Mouse (Mus musculus): Measurements from ENCODE around the gene Sh3rf1.
A peak's percentile ranks its signal among the peaks of the same experiment; 100 is the strongest.

The Sh3rf1 gene

GRCm38 (mm10) chr8:61427916-61428681 is 204.4 kb downstream of the Sh3rf1 start:
- DNase-seq: peak; percentile 53 to 83

GRCm38 (mm10) chr8:61428821-61429482 is 205.3 kb downstream of the Sh3rf1 start:
- no peak for DNase-seq

GRCm38 (mm10) chr8:61435481-61435880 is 211.8 kb downstream of the Sh3rf1 start:
- DNase-seq: no peak

- no peak for DNase-seq
Measured at GRCm38 (mm10) chr8:61436147-61436546, 212.5 kb downstream of the Sh3rf1 start.

GRCm38 (mm10) chr8:61436586-61437304 is 213.1 kb downstream of the Sh3rf1 start:
- no peak for DNase-seq

- no peak for DNase-seq
Measured at GRCm38 (mm10) chr8:61437305-61437605, 213.6 kb downstream of the Sh3rf1 start.

GRCm38 (mm10) chr8:61442988-61443387 is 219.3 kb downstream of the Sh3rf1 start:
- no peak for DNase-seq

- no peak for DNase-seq
Measured at GRCm38 (mm10) chr8:61444358-61444757, 220.7 kb downstream of the Sh3rf1 start.
